Mouse (Mus musculus): ENCODE data around the gene Faap24.

DNA sequence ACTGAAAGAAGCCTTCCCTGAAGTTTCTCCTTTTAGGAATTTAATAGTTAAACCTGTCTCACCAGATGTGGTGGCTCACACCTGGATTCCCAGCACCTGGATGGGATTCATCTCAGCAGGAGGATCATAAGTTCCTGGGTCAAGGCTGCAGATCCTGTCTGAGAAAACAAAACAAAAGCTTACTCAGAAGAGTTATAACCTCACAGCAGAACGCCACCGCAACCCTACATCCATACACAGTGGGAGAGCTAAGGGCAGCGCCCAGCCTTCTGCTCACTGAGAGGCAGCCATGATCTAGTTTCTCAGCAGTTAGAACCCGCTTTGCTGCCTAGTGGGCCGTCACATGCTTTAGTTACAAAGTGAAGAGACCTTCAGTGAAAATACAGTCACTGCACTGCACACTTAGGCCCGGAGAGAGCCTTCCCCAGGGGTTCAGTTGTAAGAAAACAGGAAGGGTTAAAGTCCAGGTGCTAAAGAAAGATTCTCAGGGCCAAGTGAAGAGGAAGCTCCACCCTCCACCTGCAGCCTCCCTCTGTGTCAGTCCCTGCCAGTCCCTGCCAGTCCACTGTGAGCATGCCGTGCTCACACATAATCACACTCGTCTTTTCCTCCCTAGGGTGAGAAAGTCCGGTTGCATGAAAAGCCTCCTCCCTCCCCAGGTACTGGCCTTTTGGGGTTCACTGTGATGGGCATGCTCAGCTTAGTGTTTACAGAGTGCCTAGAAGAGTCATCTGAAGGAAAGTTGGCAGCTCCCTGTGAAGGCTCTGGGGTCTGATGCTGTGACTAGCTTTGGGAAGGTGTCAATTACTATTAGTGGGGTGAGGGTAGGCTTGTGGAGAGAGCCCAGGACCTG, 19.4 kb upstream of the Faap24 start:
- TF ChIP-seq CTCF (IDR thresholded peaks at IDR 0.05; ENCODE audit: low read depth, low read length) (no peak), GATA2 (IDR thresholded peaks at IDR 0.05; ENCODE audit: borderline replicate concordance, low read depth, low read length) (no peak), POLR2AphosphoS5 (IDR thresholded peaks at IDR 0.05; ENCODE audit: insufficient replicate concordance, low read depth, low read length) (no peak)

Measured in G1E (cell line).